Mouse (Mus musculus): ENCODE measurements around the gene Fgfr2.

DNA sequence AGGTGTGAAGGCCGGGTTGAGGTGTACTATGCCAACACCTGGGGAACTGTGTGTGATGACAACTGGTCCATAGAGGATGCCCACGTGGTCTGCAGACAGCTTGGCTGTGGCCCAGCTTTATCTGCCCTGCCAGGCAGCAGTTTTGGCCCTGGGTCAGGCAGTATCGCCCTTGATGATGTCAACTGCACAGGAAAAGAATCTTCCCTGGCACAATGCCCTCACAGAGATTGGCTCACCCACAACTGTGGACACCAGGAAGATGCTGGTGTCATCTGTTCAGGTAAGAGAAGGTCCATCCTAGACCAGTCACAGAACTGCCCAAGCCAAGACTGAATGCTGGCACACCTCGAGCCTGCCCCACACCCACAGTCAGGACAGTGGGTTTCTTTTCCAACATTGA, 1857.3 kb downstream of the Fgfr2 start:
- TF ChIP-seq MAFK (IDR thresholded peaks at IDR 0.05; ENCODE audit: insufficient read depth, low read depth, low read length) = no peak
- no peak for TF ChIP-seq ZC3H11A (IDR thresholded peaks at IDR 0.05; ENCODE audit: borderline replicate concordance, low read depth, low read length)
- no peak for TF ChIP-seq ZNF384 (IDR thresholded peaks at IDR 0.05; ENCODE audit: low read depth, low read length)
